Mouse (Mus musculus): ENCODE results near the gene Gbx1. TPM values are rescaled to one million over a fixed set of nuclear protein-coding genes. Genes with fewer than 3 reads are reported as not detected.
A peak's percentile ranks its signal among the peaks of the same experiment; 100 is the strongest.

The Gbx1 gene
- total and polyA plus RNA-seq, 2 experiments from 2014 or later, result 1.3 to 4.8 TPM

GRCm38 (mm10) chr5:24505513-24505912 lies 21.5 kb downstream of the Gbx1 start:
- TF ChIP-seq CTCF (IDR thresholded peaks at IDR 0.05; ENCODE audit: low read depth), result no peak
- peaks cover 26% of the 10 kb centered on the region for H3K36me3 ChIP-seq (ENCODE audit: insufficient read depth)
- 53% methylated on average over 2 of the region's 2 CpGs for WGBS
- no peak for ATAC-seq
- no peak overlapping the region for H3K4me3 ChIP-seq (ENCODE audit: low read depth, low read length)
- H3K9ac ChIP-seq, result no peak overlapping the region
- DNase-seq, result no peak
- H3K4me2 ChIP-seq (ENCODE audit: low read depth), result no peak overlapping the region
- H3K4me1 ChIP-seq (ENCODE audit: insufficient read depth), result no peaks in the 10 kb centered on the region
- no peaks in the 10 kb centered on the region for H3K9me3 ChIP-seq (ENCODE audit: low read length)
- H3K27me3 ChIP-seq (ENCODE audit: insufficient read depth, low read length), result peaks cover 13% of the 10 kb centered on the region; the same call in 1 of the 2 replicates
- no peak overlapping the region for H3K27ac ChIP-seq (ENCODE audit: low read depth, low read length)

GRCm38 (mm10) chr5:24502786-24503185 lies 24.2 kb downstream of the Gbx1 start:
- TF ChIP-seq CTCF (IDR thresholded peaks at IDR 0.05; ENCODE audit: low read depth), result no peak
- Histone ChIP-seq H3K4me2 (ENCODE audit: low read depth) (no peak overlapping the region), H3K36me3 (ENCODE audit: insufficient read depth) (peaks cover 53% of the 10 kb centered on the region), H3K4me3 (ENCODE audit: low read depth, low read length) (no peak overlapping the region), H3K4me1 (ENCODE audit: insufficient read depth) (no peaks in the 10 kb centered on the region), H3K27ac (ENCODE audit: low read depth, low read length) (no peak overlapping the region), H3K27me3 (ENCODE audit: insufficient read depth, low read length) (peaks cover 13% of the 10 kb centered on the region; the same call in 1 of the 2 replicates), H3K9me3 (ENCODE audit: low read length) (no peaks in the 10 kb centered on the region), H3K9ac (no peak overlapping the region)
- no peak for ATAC-seq
- no peak for DNase-seq
- 79% methylated on average over 4 of the region's 4 CpGs for WGBS

- Histone ChIP-seq H3K4me2 (ENCODE audit: low read depth) (no peak overlapping the region), H3K27me3 (ENCODE audit: insufficient read depth, low read length) (peaks cover 13% of the 10 kb centered on the region; the same call in 1 of the 2 replicates), H3K27ac (ENCODE audit: low read depth, low read length) (no peak overlapping the region), H3K9me3 (ENCODE audit: low read length) (no peaks in the 10 kb centered on the region), H3K36me3 (ENCODE audit: insufficient read depth) (peaks cover 57% of the 10 kb centered on the region), H3K9ac (no peak overlapping the region), H3K4me3 (ENCODE audit: low read depth, low read length) (no peak overlapping the region), H3K4me1 (ENCODE audit: insufficient read depth) (peaks cover 6% of the 10 kb centered on the region; the same call in 1 of the 2 replicates)
- no peak for ATAC-seq
- DNase-seq, result no peak
- WGBS, result 69% methylated on average over 11 of the region's 11 CpGs
- TF ChIP-seq CTCF (IDR thresholded peaks at IDR 0.05; ENCODE audit: low read depth), result no peak
These were observed 26.2 kb downstream of the Gbx1 start for GRCm38 (mm10) chr5:24500851-24501250.

GRCm38 (mm10) chr5:24499113-24499512 lies 27.9 kb downstream of the Gbx1 start:
- TF ChIP-seq CTCF (IDR thresholded peaks at IDR 0.05; ENCODE audit: low read depth), result no peak
- no peak overlapping the region for H3K9ac ChIP-seq
- no peaks in the 10 kb centered on the region for H3K9me3 ChIP-seq (ENCODE audit: low read length)
- ATAC-seq (no peak), DNase-seq (no peak)
- H3K4me1 ChIP-seq (ENCODE audit: insufficient read depth), result peaks cover 6% of the 10 kb centered on the region; the same call in 1 of the 2 replicates
- no peak overlapping the region for H3K4me2 ChIP-seq (ENCODE audit: low read depth)
- no peak overlapping the region for H3K4me3 ChIP-seq (ENCODE audit: low read depth, low read length)
- H3K27ac ChIP-seq (ENCODE audit: low read depth, low read length), result no peak overlapping the region
- H3K36me3 ChIP-seq (ENCODE audit: insufficient read depth), result peaks cover 59% of the 10 kb centered on the region
- H3K27me3 ChIP-seq (ENCODE audit: insufficient read depth, low read length), result 0 out of 2 replicates have a peak, but pooled peaks cover under 1% of the 10 kb centered on the region
- WGBS, result 56% methylated on average over 10 of the region's 10 CpGs

GRCm38 (mm10) chr5:24497526-24497925 lies 29.5 kb downstream of the Gbx1 start:
- no peak overlapping the region for H3K27ac ChIP-seq (ENCODE audit: low read depth, low read length)
- WGBS, result 36% methylated on average over 12 of the region's 12 CpGs
- no peak overlapping the region for H3K4me3 ChIP-seq (ENCODE audit: low read depth, low read length)
- no peak for DNase-seq
- TF ChIP-seq CTCF (IDR thresholded peaks at IDR 0.05; ENCODE audit: low read depth), result no peak
- H3K4me2 ChIP-seq (ENCODE audit: low read depth), result no peak overlapping the region
- no peaks in the 10 kb centered on the region for H3K27me3 ChIP-seq (ENCODE audit: insufficient read depth, low read length)
- H3K4me1 ChIP-seq (ENCODE audit: insufficient read depth), result peaks cover 6% of the 10 kb centered on the region; the same call in 1 of the 2 replicates
- H3K9ac ChIP-seq, result no peak overlapping the region
- peaks cover 67% of the 10 kb centered on the region for H3K36me3 ChIP-seq (ENCODE audit: insufficient read depth)
- peak; percentile 30; the same call in 1 of the 2 replicates for ATAC-seq
- H3K9me3 ChIP-seq (ENCODE audit: low read length), result no peaks in the 10 kb centered on the region

- Histone ChIP-seq H3K9ac (no peak overlapping the region; the same call in 1 of the 2 replicates), H3K9me3 (ENCODE audit: low read length) (no peaks in the 10 kb centered on the region), H3K4me3 (ENCODE audit: low read depth, low read length) (no peak overlapping the region), H3K27ac (ENCODE audit: low read depth, low read length) (no peak overlapping the region), H3K4me1 (ENCODE audit: insufficient read depth) (peaks cover 6% of the 10 kb centered on the region; the same call in 1 of the 2 replicates), H3K27me3 (ENCODE audit: insufficient read depth, low read length) (no peaks in the 10 kb centered on the region), H3K36me3 (ENCODE audit: insufficient read depth) (peaks cover 68% of the 10 kb centered on the region), H3K4me2 (ENCODE audit: low read depth) (no peak overlapping the region)
- WGBS, result 57% methylated on average over 6 of the region's 6 CpGs
- no peak for TF ChIP-seq CTCF (IDR thresholded peaks at IDR 0.05; ENCODE audit: low read depth)
- ATAC-seq, result peak; percentile 23
- no peak for DNase-seq
These were observed 30.2 kb downstream of the Gbx1 start for GRCm38 (mm10) chr5:24496756-24497155.

GRCm38 (mm10) chr5:24495019-24495418 lies 32.0 kb downstream of the Gbx1 start:
- WGBS, result 24% methylated on average over 15 of the region's 15 CpGs
- DNase-seq, result peak; percentile 63
- peak; percentile 69 for ATAC-seq
- Histone ChIP-seq H3K9me3 (ENCODE audit: low read length) (no peaks in the 10 kb centered on the region), H3K9ac (no peak overlapping the region), H3K27ac (ENCODE audit: low read depth, low read length) (0 out of 2 replicates have a peak overlapping the region, but pooled peaks have one; percentile 9), H3K4me2 (ENCODE audit: low read depth) (no peak overlapping the region), H3K4me3 (ENCODE audit: low read depth, low read length) (no peak overlapping the region), H3K4me1 (ENCODE audit: insufficient read depth) (peaks cover 6% of the 10 kb centered on the region; the same call in 1 of the 2 replicates), H3K27me3 (ENCODE audit: insufficient read depth, low read length) (no peaks in the 10 kb centered on the region), H3K36me3 (ENCODE audit: insufficient read depth) (peaks cover 67% of the 10 kb centered on the region)
- no peak for TF ChIP-seq CTCF (IDR thresholded peaks at IDR 0.05; ENCODE audit: low read depth)

Measured in forebrain, postnatal 0 days (tissue).